Mouse (Mus musculus): Measurements from ENCODE around the gene Galm. TPM values are rescaled to one million over a fixed set of nuclear protein-coding genes. Genes with fewer than 3 reads are reported as not detected.

Galm gene
- polyA plus RNA-seq, 1 experiment from 2014 or later: 13.0 TPM

GRCm38 (mm10) chr17:80096720-80097114, 30.6 kb upstream of the Galm start:
- H3K27ac ChIP-seq: no peak overlapping the region
- 84% methylated on average over 8 of the region's 8 CpGs for WGBS
- no peak for ATAC-seq (replicated peaks; ENCODE audit: insufficient number of reproducible peaks, insufficient read depth, low FRiP score, low read depth)

GRCm38 (mm10) chr17:80097221-80097620, 30.1 kb upstream of the Galm start:
- peaks cover 5% of the 10 kb centered on the region for H3K4me1 ChIP-seq (replicated peaks)
- H3K9me3 ChIP-seq (replicated peaks): no peaks in the 10 kb centered on the region
- no peak overlapping the region for H3K4me2 ChIP-seq
- no peak overlapping the region for H3K9ac ChIP-seq
- H3K4me3 ChIP-seq: no peak overlapping the region
- peaks cover 3% of the 10 kb centered on the region; the same call in 1 of the 2 replicates for H3K27me3 ChIP-seq
- H3K36me3 ChIP-seq: no peaks in the 10 kb centered on the region
- 57% methylated on average over 2 of the region's 2 CpGs for WGBS
- ATAC-seq (replicated peaks; ENCODE audit: insufficient number of reproducible peaks, insufficient read depth, low FRiP score, low read depth): no peak
- H3K27ac ChIP-seq: no peak overlapping the region

More at GRCm38 (mm10) chr17:80096720-80097114, 30.6 kb upstream of the Galm start:
- no peak overlapping the region for H3K9ac ChIP-seq
- H3K9me3 ChIP-seq (replicated peaks): no peaks in the 10 kb centered on the region
- H3K4me2 ChIP-seq: no peak overlapping the region
- no peak overlapping the region for H3K4me3 ChIP-seq
- peaks cover 3% of the 10 kb centered on the region; the same call in 1 of the 2 replicates for H3K27me3 ChIP-seq
- peaks cover 5% of the 10 kb centered on the region for H3K4me1 ChIP-seq (replicated peaks)
- no peaks in the 10 kb centered on the region for H3K36me3 ChIP-seq

GRCm38 (mm10) chr17:80099823-80100222, 27.4 kb upstream of the Galm start:
- ATAC-seq (replicated peaks; ENCODE audit: insufficient number of reproducible peaks, insufficient read depth, low FRiP score, low read depth): no peak
- Histone ChIP-seq H3K27me3 (no peaks in the 10 kb centered on the region), H3K4me3 (no peak overlapping the region), H3K9me3 (replicated peaks) (no peaks in the 10 kb centered on the region), H3K9ac (no peak overlapping the region), H3K4me2 (no peak overlapping the region), H3K4me1 (replicated peaks) (peaks cover 5% of the 10 kb centered on the region), H3K27ac (no peak overlapping the region), H3K36me3 (no peaks in the 10 kb centered on the region)
- 74% methylated on average over 6 of the region's 6 CpGs for WGBS

- Histone ChIP-seq H3K4me2 (no peak overlapping the region), H3K27me3 (no peaks in the 10 kb centered on the region), H3K36me3 (no peaks in the 10 kb centered on the region), H3K27ac (no peak overlapping the region), H3K9me3 (replicated peaks) (no peaks in the 10 kb centered on the region), H3K4me3 (no peak overlapping the region), H3K9ac (no peak overlapping the region), H3K4me1 (replicated peaks) (no peaks in the 10 kb centered on the region)
- 78% methylated on average over 10 of the region's 10 CpGs for WGBS
- no peak for ATAC-seq (replicated peaks; ENCODE audit: insufficient number of reproducible peaks, insufficient read depth, low FRiP score, low read depth)
Measured at GRCm38 (mm10) chr17:80105348-80105978, 21.8 kb upstream of the Galm start.

DNA sequence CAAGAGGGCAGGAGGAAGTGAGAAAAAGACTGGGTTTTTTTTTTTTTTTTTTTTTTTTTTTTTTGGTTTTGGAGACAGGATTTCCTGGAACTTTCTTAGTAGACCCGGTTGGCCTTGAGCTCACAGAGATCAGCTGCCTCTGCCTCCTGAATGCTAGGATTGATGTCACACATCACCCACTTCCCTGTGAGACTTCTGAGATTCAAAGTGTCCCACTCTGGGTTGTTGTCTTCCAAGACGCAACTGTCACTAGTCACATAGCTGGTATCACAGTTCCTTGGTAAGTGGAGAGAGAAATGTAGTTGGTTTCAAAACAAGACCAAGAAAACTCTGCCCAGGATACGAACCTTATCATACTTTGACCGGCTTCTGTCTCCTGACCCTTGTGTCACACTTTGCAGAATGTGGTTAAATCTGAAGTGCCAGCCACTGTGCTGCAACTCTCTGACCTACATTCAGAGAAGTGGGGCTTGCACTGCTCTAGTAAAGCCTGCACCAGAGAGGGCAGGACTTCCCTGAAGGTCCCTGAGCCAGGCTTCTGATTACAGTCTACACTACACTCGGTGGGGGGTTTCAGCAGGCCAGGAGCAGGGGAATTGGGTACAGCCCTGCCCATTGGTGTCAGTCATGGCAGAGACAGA, 14.5 kb upstream of the Galm start:
- no peak for ATAC-seq (replicated peaks; ENCODE audit: insufficient number of reproducible peaks, insufficient read depth, low FRiP score, low read depth)
- 0 out of 2 replicates have a peak, but pooled peaks cover 2% of the 10 kb centered on the region for H3K4me1 ChIP-seq (replicated peaks)
- no peaks in the 10 kb centered on the region for H3K9me3 ChIP-seq (replicated peaks)
- H3K4me3 ChIP-seq: no peak overlapping the region
- WGBS: 40% methylated on average over 5 of the region's 5 CpGs
- no peaks in the 10 kb centered on the region for H3K36me3 ChIP-seq
- no peak overlapping the region for H3K9ac ChIP-seq
- no peak overlapping the region for H3K27ac ChIP-seq
- H3K27me3 ChIP-seq: no peaks in the 10 kb centered on the region
- no peak overlapping the region for H3K4me2 ChIP-seq

DNA sequence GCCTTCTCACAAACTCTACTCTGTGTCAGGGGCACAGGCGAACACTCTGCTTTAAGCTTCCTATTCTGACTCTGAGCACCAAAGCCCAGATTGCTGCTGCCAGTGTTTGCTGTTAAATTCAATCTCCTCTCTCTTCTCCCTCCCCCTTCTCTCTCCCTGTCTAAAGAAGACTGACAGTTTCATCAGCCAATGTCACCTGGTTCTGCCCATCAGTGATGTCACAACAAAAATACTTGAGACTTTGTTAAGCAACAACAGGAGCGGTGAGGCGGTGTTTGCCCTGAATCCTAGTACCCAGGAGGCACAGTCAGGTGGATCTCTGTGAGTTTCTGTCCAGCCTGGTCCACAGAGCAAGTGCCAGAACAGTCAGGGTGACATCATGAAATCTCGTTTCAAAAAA, 13.8 kb upstream of the Galm start:
- no peak overlapping the region for H3K27ac ChIP-seq
- no peak overlapping the region for H3K4me2 ChIP-seq
- H3K9me3 ChIP-seq (replicated peaks): no peaks in the 10 kb centered on the region
- WGBS: 84% methylated on average over 4 of the region's 4 CpGs
- H3K4me1 ChIP-seq (replicated peaks): 0 out of 2 replicates have a peak, but pooled peaks cover 2% of the 10 kb centered on the region
- no peak for ATAC-seq (replicated peaks; ENCODE audit: insufficient number of reproducible peaks, insufficient read depth, low FRiP score, low read depth)
- no peak overlapping the region for H3K9ac ChIP-seq
- no peak overlapping the region for H3K4me3 ChIP-seq
- H3K36me3 ChIP-seq: no peaks in the 10 kb centered on the region
- no peaks in the 10 kb centered on the region for H3K27me3 ChIP-seq

DNA sequence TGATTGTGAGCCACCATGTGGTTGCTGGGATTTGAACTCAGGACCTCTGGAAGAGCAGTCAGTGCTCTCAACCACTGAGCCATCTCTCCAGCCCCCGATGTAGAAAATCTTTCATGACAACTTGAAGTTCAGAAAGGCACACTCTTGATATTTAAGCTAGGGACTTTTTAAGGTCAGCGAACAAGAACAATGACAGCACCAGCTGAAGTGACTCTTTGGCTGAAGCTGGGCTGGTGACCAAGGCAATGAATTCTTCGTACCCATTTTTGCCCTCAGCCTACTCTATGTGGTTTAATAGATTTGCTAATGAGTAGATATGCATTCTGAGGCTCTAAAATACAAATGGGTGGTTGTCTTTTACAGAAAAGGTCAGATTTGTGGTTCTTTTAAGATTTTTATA, 6.9 kb upstream of the Galm start:
- no peak overlapping the region for H3K4me3 ChIP-seq
- no peaks in the 10 kb centered on the region for H3K36me3 ChIP-seq
- ATAC-seq (replicated peaks; ENCODE audit: insufficient number of reproducible peaks, insufficient read depth, low FRiP score, low read depth): no peak
- no peak overlapping the region for H3K27ac ChIP-seq
- H3K9me3 ChIP-seq (replicated peaks): no peaks in the 10 kb centered on the region
- no peak overlapping the region for H3K9ac ChIP-seq
- 89% methylated on average over 3 of the region's 3 CpGs for WGBS
- no peaks in the 10 kb centered on the region for H3K4me1 ChIP-seq (replicated peaks)
- no peak overlapping the region for H3K4me2 ChIP-seq
- no peaks in the 10 kb centered on the region for H3K27me3 ChIP-seq

DNA sequence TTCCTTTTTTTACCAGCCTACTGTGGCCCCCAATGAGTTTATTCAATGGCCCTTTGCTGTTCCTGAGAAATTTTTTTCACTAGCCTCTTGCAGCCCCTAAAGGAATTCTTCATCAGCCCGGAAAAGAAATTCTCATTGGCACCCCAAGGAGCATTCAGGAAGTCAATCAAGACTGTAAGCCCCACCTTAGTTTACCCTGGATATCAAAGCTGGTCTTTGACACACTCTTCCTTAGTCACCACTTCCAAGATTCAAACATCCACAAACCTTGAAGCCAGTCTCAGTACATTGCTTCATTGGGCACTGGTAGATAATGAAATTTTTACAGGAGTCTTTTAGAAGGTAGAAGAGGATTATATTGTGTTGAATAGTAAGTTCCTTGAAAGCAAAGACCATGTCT, 5.4 kb upstream of the Galm start:
- no peak overlapping the region for H3K4me2 ChIP-seq
- H3K4me1 ChIP-seq (replicated peaks): no peaks in the 10 kb centered on the region
- WGBS: 55% methylated on average over 1 of the region's 1 CpGs
- no peaks in the 10 kb centered on the region for H3K9me3 ChIP-seq (replicated peaks)
- H3K27ac ChIP-seq: no peak overlapping the region
- H3K27me3 ChIP-seq: no peaks in the 10 kb centered on the region
- H3K36me3 ChIP-seq: no peaks in the 10 kb centered on the region
- H3K4me3 ChIP-seq: no peak overlapping the region
- ATAC-seq (replicated peaks; ENCODE audit: insufficient number of reproducible peaks, insufficient read depth, low FRiP score, low read depth): no peak
- H3K9ac ChIP-seq: no peak overlapping the region

GRCm38 (mm10) chr17:80124985-80125750, 2.1 kb upstream of the Galm start:
- 72% methylated on average over 5 of the region's 5 CpGs for WGBS
- H3K4me3 ChIP-seq: no peak overlapping the region
- H3K9ac ChIP-seq: no peak overlapping the region
- H3K27me3 ChIP-seq: no peaks in the 10 kb centered on the region
- H3K4me1 ChIP-seq (replicated peaks): peaks cover 8% of the 10 kb centered on the region
- no peaks in the 10 kb centered on the region for H3K9me3 ChIP-seq (replicated peaks)
- ATAC-seq (replicated peaks; ENCODE audit: insufficient number of reproducible peaks, insufficient read depth, low FRiP score, low read depth): no peak
- H3K4me2 ChIP-seq: no peak overlapping the region
- H3K36me3 ChIP-seq: no peaks in the 10 kb centered on the region
- no peak overlapping the region for H3K27ac ChIP-seq

DNA sequence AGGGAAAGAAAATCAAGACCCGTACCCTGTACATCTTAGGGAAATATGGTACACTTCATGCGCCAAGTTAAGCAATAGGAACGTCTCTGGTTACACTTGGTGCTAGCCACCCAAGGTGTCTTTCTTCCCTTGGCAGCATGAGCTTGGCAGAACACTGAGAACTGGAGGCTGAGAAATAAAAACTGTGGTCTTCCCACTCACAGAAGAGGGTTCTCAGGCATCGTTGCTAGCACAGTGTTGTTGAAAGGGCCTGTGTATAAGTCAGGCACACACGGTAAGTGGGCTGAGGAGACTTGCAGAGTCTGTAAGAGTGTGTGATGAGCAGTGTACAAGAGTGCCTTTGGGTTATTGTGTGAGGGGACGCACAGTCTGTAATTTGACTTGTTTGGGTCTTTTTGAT, 1.1 kb upstream of the Galm start:
- no peak for ATAC-seq (replicated peaks; ENCODE audit: insufficient number of reproducible peaks, insufficient read depth, low FRiP score, low read depth)

GRCm38 (mm10) chr17:80128476-80128990, 1.3 kb downstream of the Galm start:
- Histone ChIP-seq H3K9ac (no peak overlapping the region), H3K4me2 (peak overlapping the region; percentile 87), H3K36me3 (no peaks in the 10 kb centered on the region), H3K9me3 (replicated peaks) (no peaks in the 10 kb centered on the region), H3K27me3 (no peaks in the 10 kb centered on the region), H3K4me3 (peak overlapping the region; percentile 62), H3K4me1 (replicated peaks) (peaks cover 19% of the 10 kb centered on the region), H3K27ac (peak overlapping the region; percentile 87; the same call in 1 of the 2 replicates)
- no peak for ATAC-seq (replicated peaks; ENCODE audit: insufficient number of reproducible peaks, insufficient read depth, low FRiP score, low read depth)
- WGBS: 81% methylated on average over 13 of the region's 13 CpGs

More for the DNA sequence above, 1.1 kb upstream of the Galm start:
- WGBS: 85% methylated on average over 6 of the region's 6 CpGs
- H3K4me1 ChIP-seq (replicated peaks): peaks cover 12% of the 10 kb centered on the region
- no peak overlapping the region for H3K9ac ChIP-seq
- no peak overlapping the region for H3K4me3 ChIP-seq
- H3K4me2 ChIP-seq: no peak overlapping the region
- H3K9me3 ChIP-seq (replicated peaks): no peaks in the 10 kb centered on the region
- no peaks in the 10 kb centered on the region for H3K27me3 ChIP-seq
- H3K27ac ChIP-seq: no peak overlapping the region
- H3K36me3 ChIP-seq: no peaks in the 10 kb centered on the region

Data from heart, embryonic 15.5 days (tissue).